Mouse (Mus musculus) MEL (cell line): Measurements from ENCODE around the gene Ifi27l2b. TPM values are rescaled to one million over a fixed set of nuclear protein-coding genes. Genes with fewer than 3 reads are reported as not detected.

Source experiments
- DNase-seq: peaks from one replicate; pipeline ENCODE4 v3.0.0; 2011; ENCODE audit warnings: low read depth, low spot score
- H3K27ac ChIP-seq: 2 replicates; pipeline ENCODE4 v1.5.1; 2012; ENCODE audit warnings: low read depth, mild to moderate bottlenecking, control low read depth, low read length, moderate library complexity; ENCODE audit not compliant: control insufficient read depth
- H3K27me3 ChIP-seq, 2 experiments: fragments of 150-350 bp in 1 of 2; sonication (generic) in 1 of 2; 2 replicates each; pipeline ENCODE4 v1.6.1; 2012; ENCODE audit warnings: low read length in 2 of 2, mild to moderate bottlenecking in 2 of 2, improper control_type of control experiment in 1 of 2, moderate library complexity in 1 of 2; ENCODE audit not compliant: insufficient read depth in 2 of 2, control insufficient read depth in 1 of 2
- H3K36me3 ChIP-seq, 2 experiments: 2 replicates each; pipeline ENCODE4 v1.6.1; 2012 to 2014; ENCODE audit warnings: low read length in 2 of 2, improper control_type of control experiment in 1 of 2, inconsistent platforms in 1 of 2, mild to moderate bottlenecking in 1 of 2; ENCODE audit not compliant: insufficient read depth in 2 of 2, control insufficient read depth in 1 of 2
- H3K4me1 ChIP-seq, 2 experiments: fragments of 150-350 bp in 1 of 2; sonication (generic) in 1 of 2; 2 replicates each; pipeline ENCODE4 v1.6.1; 2012; ENCODE audit warnings: low read length in 2 of 2, improper control_type of control experiment in 1 of 2, mild to moderate bottlenecking in 1 of 2; ENCODE audit not compliant: insufficient read depth in 2 of 2, control insufficient read depth in 1 of 2
- H3K4me3 ChIP-seq, 2 experiments: fragments of 150-350 bp in 1 of 2; sonication (generic) in 1 of 2; 2 replicates each; pipeline ENCODE4 v1.5.1; 2012; ENCODE audit warnings: low read depth in 2 of 2, low read length in 2 of 2, mild to moderate bottlenecking in 2 of 2, moderate library complexity in 2 of 2, control low read depth in 1 of 2, improper control_type of control experiment in 1 of 2; ENCODE audit not compliant: control insufficient read depth in 1 of 2, insufficient read depth in 1 of 2
- H3K79me2 ChIP-seq: 2 replicates; pipeline ENCODE4 v1.6.1; 2012; ENCODE audit warnings: mild to moderate bottlenecking, low read length, moderate library complexity; ENCODE audit not compliant: control insufficient read depth, poor library complexity, insufficient read depth
- H3K9ac ChIP-seq: 2 replicates; pipeline ENCODE4 v1.6.1; 2012; ENCODE audit warnings: low read depth, mild to moderate bottlenecking, control low read depth, low read length, moderate library complexity; ENCODE audit not compliant: control insufficient read depth, poor library complexity, severe bottlenecking
- H3K9me3 ChIP-seq: fragments of 150-350 bp; sonication (generic); replicated peaks from 2 replicates; pipeline ENCODE4 v1.6.1; 2012; ENCODE audit warnings: mild to moderate bottlenecking, low read length, improper control_type of control experiment, moderate library complexity; ENCODE audit not compliant: insufficient read depth
- CHD1 ChIP-seq: IDR thresholded peaks from 2 replicates; pipeline ENCODE4 v1.6.1; 2012; ENCODE audit warnings: low read depth, mild to moderate bottlenecking, inconsistent platforms, low read length, improper control_type of control experiment
- CHD2 ChIP-seq: IDR thresholded peaks from 2 replicates; pipeline ENCODE4 v1.6.1; 2011; ENCODE audit warnings: low read length, improper control_type of control experiment
- CTCF ChIP-seq, 3 experiments: IDR thresholded peaks in 2 of 3; conservative IDR thresholded peaks in 1 of 3; 2 replicates each; pipeline ENCODE4 v1.5.1; 2011 to 2012; ENCODE audit warnings: low read length in 3 of 3, low read depth in 2 of 3, mild to moderate bottlenecking in 2 of 3, improper control_type of control experiment in 1 of 3, inconsistent platforms in 1 of 3, mixed read lengths in 1 of 3, moderate library complexity in 1 of 3; ENCODE audit not compliant: control insufficient read depth in 1 of 3, insufficient read depth in 1 of 3, poor library complexity in 1 of 3, severe bottlenecking in 1 of 3
- ELF1 ChIP-seq: IDR thresholded peaks from 2 replicates; pipeline ENCODE4 v1.6.1; 2014; ENCODE audit warnings: low read depth, mild to moderate bottlenecking, inconsistent platforms, low read length, improper control_type of control experiment, moderate library complexity
- EP300 ChIP-seq, 2 experiments: IDR thresholded peaks; 2 replicates each; pipeline ENCODE4 v1.6.1; 2011; ENCODE audit warnings: improper control_type of control experiment in 2 of 2, low read length in 2 of 2, low read depth in 1 of 2, mild to moderate bottlenecking in 1 of 2
- GATA1 ChIP-seq: IDR thresholded peaks from 2 replicates; pipeline ENCODE4 v1.6.1; 2011; ENCODE audit warnings: low read depth, low read length, improper control_type of control experiment
- MAZ ChIP-seq: IDR thresholded peaks from 2 replicates; pipeline ENCODE4 v1.6.1; 2012; ENCODE audit warnings: low read depth, mild to moderate bottlenecking, inconsistent platforms, low read length, improper control_type of control experiment
- MXI1 ChIP-seq: IDR thresholded peaks from 2 replicates; pipeline ENCODE4 v1.6.1; 2011; ENCODE audit warnings: mild to moderate bottlenecking, low read depth, low read length, improper control_type of control experiment
- MYC ChIP-seq: IDR thresholded peaks from 2 replicates; pipeline ENCODE4 v1.6.1; 2011; ENCODE audit warnings: low read depth, mild to moderate bottlenecking, low read length, improper control_type of control experiment, moderate library complexity
- NELFE ChIP-seq: IDR thresholded peaks from 2 replicates; pipeline ENCODE4 v1.6.1; 2011; ENCODE audit warnings: low read depth, low read length, improper control_type of control experiment
- NRF1 ChIP-seq: IDR thresholded peaks from 2 replicates; pipeline ENCODE4 v1.6.1; 2014; ENCODE audit warnings: low read depth, mild to moderate bottlenecking, inconsistent platforms, low read length, improper control_type of control experiment, moderate library complexity; ENCODE audit not compliant: poor library complexity, insufficient read depth, severe bottlenecking
- RAD21 ChIP-seq: IDR thresholded peaks from 2 replicates; pipeline ENCODE4 v1.6.1; 2011; ENCODE audit warnings: mild to moderate bottlenecking, low read depth, low read length, improper control_type of control experiment
- SMC3 ChIP-seq: IDR thresholded peaks from 2 replicates; pipeline ENCODE4 v1.6.1; 2011; ENCODE audit warnings: low read depth, low read length, improper control_type of control experiment
- TAL1 ChIP-seq: IDR thresholded peaks from 2 replicates; pipeline ENCODE4 v1.6.1; 2012; ENCODE audit warnings: mild to moderate bottlenecking, inconsistent platforms, low read length, moderate library complexity, mixed read lengths
- TCF12 ChIP-seq: IDR thresholded peaks from 2 replicates; pipeline ENCODE4 v1.6.1; 2014; ENCODE audit warnings: low read depth, mild to moderate bottlenecking, inconsistent platforms, low read length, improper control_type of control experiment, moderate library complexity
- USF1 ChIP-seq: IDR thresholded peaks from 2 replicates; pipeline ENCODE4 v1.6.1; 2014; ENCODE audit warnings: low read depth, mild to moderate bottlenecking, inconsistent platforms, low read length, improper control_type of control experiment, moderate library complexity
- USF2 ChIP-seq, 2 experiments: IDR thresholded peaks; 2 replicates each; pipeline ENCODE4 v1.6.1; 2011 to 2012; ENCODE audit warnings: improper control_type of control experiment in 2 of 2, low read length in 2 of 2, borderline replicate concordance in 1 of 2, inconsistent platforms in 1 of 2, low read depth in 1 of 2, mild to moderate bottlenecking in 1 of 2; ENCODE audit not compliant: insufficient read depth in 1 of 2
- ZMIZ1 ChIP-seq: IDR thresholded peaks from 2 replicates; pipeline ENCODE4 v1.6.1; 2012; ENCODE audit warnings: low read depth, mild to moderate bottlenecking, inconsistent platforms, low read length, improper control_type of control experiment, moderate library complexity
- polyA plus RNA-seq, 2 experiments: library from polyadenylated mRNA; stranded (reverse) in 1 of 2; unstranded in 1 of 2; fragments of >175 nt in 1 of 2; fragments of >200 nt in 1 of 2; gene quantifications; 2 replicates each; pipeline versions ENCODE4 v1.2.1 to v1.2.4; 2012; ENCODE audit warnings: low replicate concordance in 2 of 2, low read depth in 1 of 2; ENCODE audit not compliant: insufficient read length in 2 of 2, insufficient read depth in 1 of 2, missing spikeins in 1 of 2
- total RNA-seq: library from RNA; depleted of rRNA; stranded (reverse); fragments of 300-350 nt; gene quantifications from 2 replicates; pipeline ENCODE4 v1.2.3, GENCODE M21; 2012

Ifi27l2b gene
- total and polyA plus RNA-seq, 3 experiments = 0.07 TPM; not detected in 2

DNA sequence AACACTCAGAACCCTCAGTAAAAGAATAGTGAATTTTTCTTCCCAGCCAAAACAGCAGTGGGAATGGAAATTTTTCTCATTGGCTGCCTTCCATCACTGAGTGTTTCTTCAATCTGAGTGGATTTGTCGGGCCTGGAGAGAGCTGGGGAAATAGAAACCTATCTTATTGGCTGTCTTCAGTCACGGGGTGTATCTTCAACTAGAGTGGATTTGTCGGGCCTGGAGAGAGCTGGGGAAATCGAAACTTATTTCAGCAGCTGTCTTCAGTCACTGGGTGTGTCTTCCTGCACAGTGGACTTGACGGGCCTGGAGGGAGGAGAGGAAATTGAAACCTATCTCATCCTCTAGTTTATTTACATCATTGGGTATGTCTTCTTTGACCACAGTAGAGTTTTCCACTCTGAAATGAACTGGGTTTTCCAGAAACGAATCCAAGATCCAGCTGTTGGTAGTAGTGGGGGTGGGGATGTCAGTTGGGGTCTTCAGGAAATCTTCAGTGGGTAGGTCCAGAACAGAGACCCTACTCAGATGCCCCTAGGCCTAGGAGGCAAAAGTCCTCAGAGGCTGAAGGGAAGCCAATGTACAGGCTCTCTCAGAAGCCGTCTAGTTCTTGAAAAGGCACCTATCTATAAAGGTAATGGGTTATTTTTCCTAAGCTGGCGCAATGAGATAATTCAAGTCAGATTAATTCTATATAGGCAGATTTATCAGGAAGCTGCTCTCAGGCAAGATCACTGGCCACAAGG lies 22.9 kb downstream of the Ifi27l2b start, which contains the start of gene Ifi27 (continued):
- TF ChIP-seq RAD21 = no peak
- TF ChIP-seq GATA1 = 0 out of 2 replicates have a peak, but pooled peaks have one; percentile 5
- TF ChIP-seq, all 39 proteins: peak for 14

GRCm38 (mm10) chr12:103433430-103433829 lies 23.6 kb downstream of the Ifi27l2b start:
- peak overlapping the region in 1 of 2 experiments; percentile 46; a peak in 2 of 4 replicates for H3K4me3 ChIP-seq
- H3K27me3 ChIP-seq = no peaks in the 10 kb centered on the region

GRCm38 (mm10) chr12:103426710-103427109 lies 30.3 kb downstream of the Ifi27l2b start:
- Histone ChIP-seq H3K9ac (no peak overlapping the region), H3K27me3 (no peaks in the 10 kb centered on the region), H3K36me3 (peaks cover 9 to 27% of the 10 kb centered on the region in 2 experiments), H3K4me1 (peaks cover 11 to 12% of the 10 kb centered on the region in 2 experiments; a peak in 3 of 4 replicates), H3K4me3 (no peak overlapping the region), H3K27ac (no peak overlapping the region), H3K9me3 (no peaks in the 10 kb centered on the region), H3K79me2 (peaks cover 33% of the 10 kb centered on the region)
- no peak for DNase-seq
- TF ChIP-seq NELFE (no peak), SMC3 (no peak), TAL1 (no peak), CTCF (IDR thresholded peaks at IDR 0.05 in 2 of 3, conservative IDR thresholded peaks at IDR 0.05 in 1 of 3; ENCODE audit: control insufficient read depth in 1 of 3, insufficient read depth in 1 of 3, low read depth in 2 of 3, low read length in 3 of 3, poor library complexity in 1 of 3, severe bottlenecking in 1 of 3) (0 out of 6 replicates have a peak, but pooled peaks of 1 of the 3 experiments have one; percentile 13)
- TF ChIP-seq, all 39 proteins: peak for 1

More at GRCm38 (mm10) chr12:103433430-103433829, 23.6 kb downstream of the Ifi27l2b start:
- H3K9ac ChIP-seq = peak overlapping the region; percentile 54
- TF ChIP-seq ZMIZ1 (0 out of 2 replicates have a peak, but pooled peaks have one; percentile 3), USF1 (no peak)
- TF ChIP-seq, all 39 proteins: peak for 1
- Histone ChIP-seq H3K36me3 (peaks cover 0 to 5% of the 10 kb centered on the region in 2 experiments; a peak in 3 of 4 replicates), H3K27ac (peak overlapping the region; percentile 44), H3K9me3 (no peaks in the 10 kb centered on the region), H3K4me1 (peaks cover 3 to 14% of the 10 kb centered on the region in 2 experiments; a peak in 3 of 4 replicates), H3K79me2 (no peaks in the 10 kb centered on the region)
- DNase-seq = no peak

- DNase-seq = peak; percentile 99
- TF ChIP-seq USF2 (IDR thresholded peaks at IDR 0.05; ENCODE audit: borderline replicate concordance in 1 of 2, insufficient read depth in 1 of 2, low read depth in 1 of 2, low read length in 2 of 2) = no peak
- peak; percentile 96 for TF ChIP-seq MXI1
- peak in 1 of 2 experiments; percentile 37; a peak in 1 of 4 replicates for TF ChIP-seq EP300 (IDR thresholded peaks at IDR 0.05; ENCODE audit: low read depth in 1 of 2, low read length in 2 of 2)
- peak; percentile 91 for TF ChIP-seq MYC
- peak; percentile 98 for TF ChIP-seq ELF1
- peak; percentile 97 for TF ChIP-seq GATA1
- TF ChIP-seq NRF1 = peak; percentile 87
- TF ChIP-seq USF1 = 0 out of 2 replicates have a peak, but pooled peaks have one; percentile 33
- TF ChIP-seq CHD2 = peak; percentile 43; the same call in 1 of the 2 replicates
- TF ChIP-seq MAZ = 0 out of 2 replicates have a peak, but pooled peaks have one; percentile 6
- peak; percentile 75 for TF ChIP-seq TCF12
- TF ChIP-seq NELFE = peak; percentile 85
- TF ChIP-seq CHD1 = no peak
Observed at GRCm38 (mm10) chr12:103425729-103426470, 31.1 kb downstream of the Ifi27l2b start, which contains the start of gene Ddx24. Gene Ddx24 (minus strand): TSS chr12:103425830.

More at GRCm38 (mm10) chr12:103425729-103426470, 31.1 kb downstream of the Ifi27l2b start, which contains the start of gene Ddx24:
- H3K9me3 ChIP-seq = no peaks in the 10 kb centered on the region
- H3K27me3 ChIP-seq = no peaks in the 10 kb centered on the region
- peaks cover 11 to 12% of the 10 kb centered on the region in 2 experiments; a peak in 3 of 4 replicates for H3K4me1 ChIP-seq
- H3K9ac ChIP-seq = peak within 1 kb of the TSS; percentile 86
- H3K79me2 ChIP-seq = peaks cover 38% of the 10 kb centered on the region
- peak within 1 kb of the TSS; percentile 74 for H3K27ac ChIP-seq
- H3K4me3 ChIP-seq = peak within 1 kb of the TSS; percentile 87
- H3K36me3 ChIP-seq = peaks cover 13 to 35% of the 10 kb centered on the region in 2 experiments
